In genomic region chr4:155220213-155221100, GRCm38 (mm10) we compare ENCODE assay signal across 8 mouse cellular contexts. TPM values are rescaled to one million over a fixed set of nuclear protein-coding genes. Genes with fewer than 3 reads are reported as not detected.
DNase-seq lines count a peak whose midpoint lies in the region; ATAC-seq and TF ChIP-seq lines count a peak whose summit lies in the region.

No protein-coding gene starts in this region.

- TF ChIP-seq POLR2A in bone marrow macrophage, adult 2 months (IDR thresholded peaks at IDR 0.05; ENCODE audit: borderline replicate concordance, low read depth, low read length): no peak

- 10% methylated on average over 14 of the region's 14 CpGs for WGBS in heart, embryonic 10.5 days
- WGBS in hindbrain, embryonic 10.5 days: 11% methylated on average over 14 of the region's 14 CpGs

- H3K4me3 ChIP-seq in heart, embryonic 10.5 days: peak overlapping the region; percentile 97
- peak overlapping the region; percentile 71 for H3K4me3 ChIP-seq in bone marrow macrophage, adult 2 months (ENCODE audit: insufficient read depth, low read length)
- peak overlapping the region; percentile 95 for H3K4me3 ChIP-seq in hindbrain, embryonic 10.5 days

- H3K27me3 ChIP-seq in heart, embryonic 10.5 days (ENCODE audit: insufficient read depth, poor library complexity, severe bottlenecking): no peaks in the 10 kb centered on the region
- H3K27me3 ChIP-seq in hindbrain, embryonic 10.5 days (ENCODE audit: insufficient read depth, poor library complexity, severe bottlenecking): peaks cover 1% of the 10 kb centered on the region; the same call in 1 of the 2 replicates

- 0 out of 2 replicates have a peak, but pooled peaks have one; percentile 12 for ATAC-seq in megakaryocyte-erythroid progenitor cell, adult 5-6 weeks (replicated peaks; ENCODE audit: low FRiP score, low TSS enrichment, poor library complexity, severe bottlenecking)

- no peak for DNase-seq in heart, embryonic 10.5 days (ENCODE audit: low spot score)
- no peak for DNase-seq in heart, adult 8-10 months (ENCODE audit: low spot score)
- DNase-seq in B cell, adult 2 months: peak; percentile 15 to 19
- DNase-seq in hindbrain, embryonic 10.5 days (ENCODE audit: low spot score): no peak
- no peak for DNase-seq in c-Kit-positive CD71-positive TER-119-positive erythroid progenitor cells, embryonic 14.5 days (ENCODE audit: low spot score)
- DNase-seq in gastrocnemius, postnatal 25 days: no peak

- TF ChIP-seq CTCF in bone marrow macrophage, adult 2 months (IDR thresholded peaks at IDR 0.05; ENCODE audit: low read depth, low read length): no peak

- H3K9me3 ChIP-seq in heart, embryonic 10.5 days: no peaks in the 10 kb centered on the region
- no peaks in the 10 kb centered on the region for H3K9me3 ChIP-seq in hindbrain, embryonic 10.5 days

- peak overlapping the region; percentile 93 for H3K27ac ChIP-seq in heart, embryonic 10.5 days
- H3K27ac ChIP-seq in bone marrow macrophage, adult 2 months (ENCODE audit: insufficient read depth, low read depth, low read length): peak overlapping the region; percentile 69
- peak overlapping the region; percentile 95 for H3K27ac ChIP-seq in hindbrain, embryonic 10.5 days

- peaks cover 83% of the 10 kb centered on the region for H3K4me1 ChIP-seq in heart, embryonic 10.5 days
- peaks cover 48% of the 10 kb centered on the region for H3K4me1 ChIP-seq in bone marrow macrophage, adult 2 months (ENCODE audit: control insufficient read depth, insufficient read depth, low read length)
- peaks cover 79% of the 10 kb centered on the region for H3K4me1 ChIP-seq in hindbrain, embryonic 10.5 days (replicated peaks)

- H3K36me3 ChIP-seq in heart, embryonic 10.5 days: no peaks in the 10 kb centered on the region
- peaks cover 9% of the 10 kb centered on the region for H3K36me3 ChIP-seq in hindbrain, embryonic 10.5 days

RNA-seq across cellular contexts. Expression of gene Ski, which starts 1.9 kb away (rescaled TPM):
- polyA plus RNA-seq in heart, embryonic 10.5 days (2016; fragmentation: Nextera tagmentation; extraction: Ambion mirVana): 7.5 and 11.3 TPM in 2 replicates
- total RNA-seq in heart, adult 8-10 months (2022): 10 to 100 TPM; 44.5 to 53.3 (median 49.0) TPM
- polyA plus RNA-seq in bone marrow macrophage, adult 2 months (2012; ENCODE audit: insufficient read depth, insufficient read length, missing spikeins): 61.1 and 63.9 TPM in 2 replicates
- polyA plus RNA-seq in hindbrain, embryonic 10.5 days (2016; fragmentation: Nextera tagmentation; extraction: Ambion mirVana): 9.3 and 10.1 TPM in 2 replicates
- 16.3 and 16.4 TPM in 2 replicates for total RNA-seq in megakaryocyte-erythroid progenitor cell, adult 5-6 weeks (2014; fragmentation: Nextera tagmentation)
- 6.7 and 7.7 TPM in 2 replicates for total RNA-seq in megakaryocyte-erythroid progenitor cell, adult 5-6 weeks (2017)
- 10 to 100 TPM; 31.3 to 34.7 TPM for total RNA-seq in gastrocnemius, postnatal 25 days (2021)

RNA-seq across cellular contexts. Expression of gene Faap20, which starts 29.1 kb away (rescaled TPM):
- 77.0 and 87.4 TPM in 2 replicates for polyA plus RNA-seq in heart, embryonic 10.5 days (2016; fragmentation: Nextera tagmentation; extraction: Ambion mirVana)
- total RNA-seq in heart, adult 8-10 months (2022): 10 to 100 TPM; 12.4 to 17.8 (median 15.9) TPM
- 27.9 and 28.1 TPM in 2 replicates for polyA plus RNA-seq in bone marrow macrophage, adult 2 months (2012; ENCODE audit: insufficient read depth, insufficient read length, missing spikeins)
- 115 and 118 TPM in 2 replicates for polyA plus RNA-seq in hindbrain, embryonic 10.5 days (2016; fragmentation: Nextera tagmentation; extraction: Ambion mirVana)
- total RNA-seq in megakaryocyte-erythroid progenitor cell, adult 5-6 weeks (2014; fragmentation: Nextera tagmentation): 25.6 and 41.4 TPM in 2 replicates
- total RNA-seq in megakaryocyte-erythroid progenitor cell, adult 5-6 weeks (2017): 16.8 and 17.0 TPM in 2 replicates
- total RNA-seq in gastrocnemius, postnatal 25 days (2021): 1 to 10 TPM; 5.3 to 8.2 TPM

Comparison
In these comparisons a context has a peak if more than half of its experiments do, and no peak if none do; other contexts are left out.
1. DNase-seq: peak in B cell, adult 2 months (2 of 2); none in heart, embryonic 10.5 days (single experiment), heart, adult 8-10 months (single experiment), hindbrain, embryonic 10.5 days (single experiment), c-Kit-positive CD71-positive TER-119-positive erythroid progenitor cells, embryonic 14.5 days (single experiment) and gastrocnemius, postnatal 25 days (single experiment).
2. Peak in every context shown above with its lines, with median percentiles within 50 percentile points of each other: H3K27ac ChIP-seq and H3K4me3 ChIP-seq.